Mouse (Mus musculus): ENCODE measurements at regions not wholly inside any gene's neighbourhood (a gene's known extent, or its start where the extent isn't known, plus 50 kb on each side); places are given as distances from the start of the nearest gene placed in this dataset.
A peak's percentile ranks its signal among the peaks of the same experiment; 100 is the strongest.

DNA sequence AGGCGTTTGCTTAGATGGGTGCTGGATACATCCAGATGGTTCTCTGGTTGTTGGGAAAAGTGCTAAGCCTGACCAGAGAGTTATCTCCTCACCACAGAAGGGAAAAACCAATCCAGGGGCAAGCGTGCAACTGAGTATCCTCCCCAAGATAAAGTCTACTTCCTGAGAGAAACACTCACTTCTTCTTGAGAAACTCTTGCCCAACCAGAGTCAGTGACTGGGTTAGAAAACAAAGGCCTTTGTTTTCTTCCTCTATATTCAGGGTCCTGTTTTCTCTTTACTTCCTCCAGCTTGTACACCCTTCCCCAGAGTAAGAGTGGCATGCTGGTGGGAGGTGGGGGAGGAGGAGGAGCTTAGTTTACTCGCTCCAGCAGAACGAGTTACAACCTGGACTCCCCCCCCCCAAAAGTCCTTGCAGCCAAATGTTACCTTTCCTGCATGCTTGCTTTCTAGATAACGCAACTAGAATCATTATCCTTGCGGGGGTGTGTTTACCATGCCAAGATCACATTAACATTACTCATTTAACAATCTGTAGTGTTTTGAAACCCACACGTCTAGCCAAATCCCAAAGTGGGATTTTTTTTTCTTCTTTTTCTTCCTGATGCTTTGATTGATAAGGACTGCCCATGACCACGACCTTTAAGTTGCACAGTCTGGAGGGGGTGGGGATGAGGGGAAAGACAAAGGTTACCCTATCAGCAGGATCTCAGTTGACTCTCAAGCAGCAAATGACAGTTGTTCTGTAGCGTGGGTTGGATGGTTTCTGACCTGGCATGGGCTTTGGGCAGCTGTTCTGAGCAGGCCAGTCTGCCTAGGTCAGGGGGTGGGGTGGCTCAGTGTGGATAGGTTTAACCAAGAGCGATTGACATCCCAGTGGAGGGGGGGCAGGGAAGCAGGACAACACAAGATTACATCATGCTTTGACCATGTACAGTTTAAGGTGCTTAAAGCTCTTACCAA, 147.4 kb upstream of the Ado start:
- Histone ChIP-seq H3K27ac (no peak overlapping the region), H3K4me1 (replicated peaks; ENCODE audit: control insufficient read depth in 2 of 2, insufficient read depth in 2 of 2, low read length in 1 of 2) (peaks cover 0 to 15% of the 10 kb centered on the region in 2 experiments; a peak in 2 of 4 replicates), H3K4me2 (ENCODE audit: low read depth) (no peak overlapping the region), H3K9ac (replicated peaks) (no peak overlapping the region), H3K9me3 (ENCODE audit: control insufficient read depth, low read length) (no peaks in the 10 kb centered on the region), H3K36me3 (replicated peaks; ENCODE audit: control insufficient read depth, insufficient read depth, low read depth) (no peaks in the 10 kb centered on the region), H3K27me3 (ENCODE audit: control insufficient read depth, insufficient read depth, low read length) (no peaks in the 10 kb centered on the region), H3K4me3 (ENCODE audit: insufficient read depth in 1 of 2, low read depth in 2 of 2, low read length in 2 of 2) (no peak overlapping the region)
- ATAC-seq (ENCODE audit: insufficient read depth) (no peak), DNase-seq (ENCODE audit: low read depth in 3 of 3, low spot score in 3 of 3) (peak in 2 of 3 experiments; percentile 4 to 6)
- TF ChIP-seq CTCF (IDR thresholded peaks at IDR 0.05; ENCODE audit: low read depth), result no peak
- no peak for TF ChIP-seq EP300 (IDR thresholded peaks at IDR 0.05; ENCODE audit: low read depth)
- 8% methylated on average over 10 of the region's 10 CpGs for WGBS (ENCODE audit: insufficient replicate concordance)

DNA sequence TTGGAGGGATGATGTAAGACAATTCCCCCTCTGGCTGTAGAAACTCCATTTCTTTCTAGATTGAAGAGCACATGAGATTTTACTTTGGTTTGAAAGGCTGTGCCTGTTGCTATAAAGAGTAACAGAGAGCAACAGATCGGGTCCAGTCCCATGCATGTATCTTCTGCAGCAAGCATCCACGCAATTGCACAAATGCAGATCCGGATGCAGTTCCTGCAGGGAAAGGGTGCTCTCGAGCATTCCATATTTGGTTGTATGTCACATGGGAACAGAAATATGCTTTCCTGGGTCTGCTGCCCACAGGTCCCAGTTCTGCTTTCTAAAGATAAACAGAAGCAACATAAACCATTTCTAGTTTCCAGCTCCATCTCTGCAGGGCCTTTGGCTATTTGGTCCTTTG, 146.0 kb upstream of the Ado start:
- no peak for TF ChIP-seq EP300 (IDR thresholded peaks at IDR 0.05; ENCODE audit: low read depth)
- TF ChIP-seq CTCF (IDR thresholded peaks at IDR 0.05; ENCODE audit: low read depth), result no peak
- Histone ChIP-seq H3K9me3 (ENCODE audit: control insufficient read depth, low read length) (no peaks in the 10 kb centered on the region), H3K4me2 (ENCODE audit: low read depth) (no peak overlapping the region), H3K27me3 (ENCODE audit: control insufficient read depth, insufficient read depth, low read length) (no peaks in the 10 kb centered on the region), H3K36me3 (replicated peaks; ENCODE audit: control insufficient read depth, insufficient read depth, low read depth) (no peaks in the 10 kb centered on the region), H3K9ac (replicated peaks) (no peak overlapping the region), H3K4me1 (replicated peaks; ENCODE audit: control insufficient read depth in 2 of 2, insufficient read depth in 2 of 2, low read length in 1 of 2) (peaks cover 0 to 15% of the 10 kb centered on the region in 2 experiments; a peak in 2 of 4 replicates), H3K27ac (no peak overlapping the region), H3K4me3 (ENCODE audit: insufficient read depth in 1 of 2, low read depth in 2 of 2, low read length in 2 of 2) (no peak overlapping the region)
- ATAC-seq (ENCODE audit: insufficient read depth) (no peak), DNase-seq (ENCODE audit: low read depth in 3 of 3, low spot score in 3 of 3) (no peak)
- 50% methylated on average over 4 of the region's 4 CpGs for WGBS (ENCODE audit: insufficient replicate concordance)

DNA sequence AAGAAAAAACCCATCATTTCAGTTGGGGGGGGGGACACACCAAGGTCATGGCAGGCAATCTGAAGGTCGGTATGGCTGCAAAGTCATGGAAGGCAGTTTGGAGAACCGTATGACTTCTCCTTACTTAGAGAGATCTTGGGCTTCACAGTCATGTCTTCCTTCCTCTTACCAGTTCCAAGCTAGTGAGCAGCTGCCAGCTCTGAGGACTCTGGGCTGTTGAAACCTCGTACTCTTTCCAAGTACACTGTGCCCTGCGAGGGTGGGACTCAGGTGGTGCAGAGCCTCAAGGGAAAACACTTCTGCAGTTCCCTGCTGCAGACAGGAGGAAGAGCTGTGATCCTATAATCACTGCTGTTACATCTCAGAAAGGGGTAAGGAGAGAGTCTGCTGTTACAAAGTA, 144.8 kb upstream of the Ado start:
- 30% methylated on average over 4 of the region's 4 CpGs for WGBS (ENCODE audit: insufficient replicate concordance)
- Histone ChIP-seq H3K9me3 (ENCODE audit: control insufficient read depth, low read length) (no peaks in the 10 kb centered on the region), H3K4me3 (ENCODE audit: insufficient read depth in 1 of 2, low read depth in 2 of 2, low read length in 2 of 2) (no peak overlapping the region), H3K4me1 (replicated peaks; ENCODE audit: control insufficient read depth in 2 of 2, insufficient read depth in 2 of 2, low read length in 1 of 2) (peaks cover 0 to 15% of the 10 kb centered on the region in 2 experiments; a peak in 2 of 4 replicates), H3K36me3 (replicated peaks; ENCODE audit: control insufficient read depth, insufficient read depth, low read depth) (no peaks in the 10 kb centered on the region), H3K9ac (replicated peaks) (no peak overlapping the region), H3K4me2 (ENCODE audit: low read depth) (no peak overlapping the region), H3K27me3 (ENCODE audit: control insufficient read depth, insufficient read depth, low read length) (no peaks in the 10 kb centered on the region), H3K27ac (no peak overlapping the region)
- no peak for TF ChIP-seq EP300 (IDR thresholded peaks at IDR 0.05; ENCODE audit: low read depth)
- no peak for TF ChIP-seq CTCF (IDR thresholded peaks at IDR 0.05; ENCODE audit: low read depth)
- ATAC-seq (ENCODE audit: insufficient read depth), result no peak
- no peak for DNase-seq (ENCODE audit: low read depth in 3 of 3, low spot score in 3 of 3)

DNA sequence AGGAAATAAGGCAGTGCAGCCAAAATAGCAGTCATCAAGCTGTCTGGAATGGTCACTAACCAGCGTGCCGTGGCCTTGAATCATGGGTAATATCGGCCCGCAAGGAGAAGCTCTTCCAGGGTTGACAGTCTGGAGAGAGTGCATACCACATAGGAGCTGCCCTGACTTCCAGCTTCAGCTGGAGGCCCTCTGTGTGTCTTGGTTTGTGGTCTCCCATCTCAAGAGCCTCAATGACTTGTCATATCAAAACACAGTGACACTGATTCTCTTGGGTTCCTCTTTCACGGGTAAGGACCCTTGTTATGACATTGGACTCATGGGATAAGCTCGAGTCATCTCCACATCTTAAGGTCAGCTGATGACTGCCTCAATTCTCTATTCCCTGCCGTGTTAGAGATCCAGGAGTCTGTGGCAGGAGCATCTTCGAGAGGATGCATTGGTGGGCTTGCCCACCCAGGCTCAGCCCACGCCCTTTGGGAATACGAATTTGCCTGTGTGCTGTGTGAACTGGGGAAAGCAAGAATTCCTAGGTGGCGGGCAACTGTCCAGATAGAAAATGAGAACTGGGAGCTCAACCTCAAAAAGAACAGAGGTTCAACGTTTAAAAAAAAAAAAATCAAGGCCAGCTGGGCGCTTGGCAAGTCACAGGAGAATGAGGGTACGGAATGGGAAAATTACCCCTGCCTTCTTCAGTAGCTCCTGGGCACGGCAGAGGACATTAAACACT, 141.4 kb upstream of the Ado start:
- H3K27ac ChIP-seq, result no peak overlapping the region
- H3K4me1 ChIP-seq (replicated peaks; ENCODE audit: control insufficient read depth in 2 of 2, insufficient read depth in 2 of 2, low read length in 1 of 2), result peaks cover 0 to under 1% of the 10 kb centered on the region in 2 experiments; a peak in 2 of 4 replicates
- ATAC-seq (ENCODE audit: insufficient read depth), result no peak
- WGBS (ENCODE audit: insufficient replicate concordance), result 60% methylated on average over 15 of the region's 15 CpGs
- H3K4me2 ChIP-seq (ENCODE audit: low read depth), result no peak overlapping the region
- TF ChIP-seq EP300 (IDR thresholded peaks at IDR 0.05; ENCODE audit: low read depth) (no peak), CTCF (IDR thresholded peaks at IDR 0.05; ENCODE audit: low read depth) (no peak)
- H3K36me3 ChIP-seq (replicated peaks; ENCODE audit: control insufficient read depth, insufficient read depth, low read depth), result no peaks in the 10 kb centered on the region
- H3K4me3 ChIP-seq (ENCODE audit: insufficient read depth in 1 of 2, low read depth in 2 of 2, low read length in 2 of 2), result no peak overlapping the region
- H3K9me3 ChIP-seq (ENCODE audit: control insufficient read depth, low read length), result no peaks in the 10 kb centered on the region
- H3K9ac ChIP-seq (replicated peaks), result no peak overlapping the region
- no peak for DNase-seq (ENCODE audit: low read depth in 3 of 3, low spot score in 3 of 3)
- H3K27me3 ChIP-seq (ENCODE audit: control insufficient read depth, insufficient read depth, low read length), result no peaks in the 10 kb centered on the region

DNA sequence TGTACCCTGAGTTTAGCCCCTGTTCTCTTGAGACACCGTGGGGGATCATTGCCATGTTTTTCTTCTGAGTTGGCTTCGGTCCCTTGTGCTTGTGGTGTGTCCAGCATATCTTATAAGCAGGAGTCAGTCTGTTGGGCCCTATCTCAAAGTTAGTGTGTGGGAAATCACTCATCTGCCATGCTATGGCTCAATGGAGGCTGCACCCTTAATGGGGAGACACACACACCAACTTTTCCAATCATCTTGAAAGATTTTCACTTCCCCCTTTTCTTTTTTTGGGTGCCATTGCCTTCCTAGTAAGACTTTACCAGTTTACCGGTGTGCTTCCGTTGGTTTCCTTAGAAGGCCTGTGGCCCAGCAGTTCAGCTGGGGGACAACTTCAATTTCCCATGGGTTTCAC, 130.6 kb upstream of the Ado start:
- H3K9me3 ChIP-seq (ENCODE audit: control insufficient read depth, low read length), result no peaks in the 10 kb centered on the region
- H3K4me2 ChIP-seq (ENCODE audit: low read depth), result no peak overlapping the region
- H3K4me3 ChIP-seq (ENCODE audit: insufficient read depth in 1 of 2, low read depth in 2 of 2, low read length in 2 of 2), result no peak overlapping the region
- H3K27me3 ChIP-seq (ENCODE audit: control insufficient read depth, insufficient read depth, low read length), result no peaks in the 10 kb centered on the region
- no peak for TF ChIP-seq EP300 (IDR thresholded peaks at IDR 0.05; ENCODE audit: low read depth)
- TF ChIP-seq CTCF (IDR thresholded peaks at IDR 0.05; ENCODE audit: low read depth), result no peak
- DNase-seq (ENCODE audit: low read depth in 3 of 3, low spot score in 3 of 3) (no peak), ATAC-seq (ENCODE audit: insufficient read depth) (no peak)
- no peak overlapping the region for H3K27ac ChIP-seq
- 78% methylated on average over 4 of the region's 4 CpGs for WGBS (ENCODE audit: insufficient replicate concordance)
- H3K9ac ChIP-seq (replicated peaks), result no peak overlapping the region
- no peaks in the 10 kb centered on the region for H3K36me3 ChIP-seq (replicated peaks; ENCODE audit: control insufficient read depth, insufficient read depth, low read depth)
- no peaks in the 10 kb centered on the region for H3K4me1 ChIP-seq (replicated peaks; ENCODE audit: control insufficient read depth in 2 of 2, insufficient read depth in 2 of 2, low read length in 1 of 2)

All from liver, embryonic 14.5 days (tissue).